Mouse (Mus musculus): Measurements from ENCODE around the gene Prkx. TPM values are rescaled to one million over a fixed set of nuclear protein-coding genes. Genes with fewer than 3 reads are reported as not detected.

Gene Prkx
- polyA plus RNA-seq, 1 experiment, result 6.4 TPM

DNA sequence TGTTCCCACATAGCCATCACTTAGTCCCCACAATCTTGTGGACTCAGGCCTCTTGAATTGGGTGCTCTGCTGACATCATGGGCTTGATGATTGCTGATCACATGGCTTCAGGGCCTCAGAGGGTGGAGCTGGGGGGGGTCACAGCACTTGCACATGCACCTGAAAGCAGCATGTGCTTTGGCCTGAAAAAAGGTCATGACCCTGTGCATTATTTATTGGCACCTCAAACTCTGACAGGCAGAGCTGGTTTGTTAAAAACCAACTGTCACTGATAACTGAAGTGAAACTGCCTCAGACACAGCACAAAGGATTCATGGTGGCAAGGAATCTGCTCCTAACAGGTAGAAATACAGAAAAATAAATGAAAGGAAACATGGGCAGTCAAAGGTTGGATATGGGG, 1.7 kb upstream of the Prkx start:
- TF ChIP-seq POLR2A (IDR thresholded peaks at IDR 0.05; ENCODE audit: low read depth, low read length) (no peak), CTCF (conservative IDR thresholded peaks at IDR 0.05; ENCODE audit: insufficient read depth, insufficient read length, low read depth, low read length) (no peak)
- Histone ChIP-seq H3K36me3 (ENCODE audit: control insufficient read depth, insufficient read depth, low read length) (no peaks in the 10 kb centered on the region), H3K27me3 (replicated peaks; ENCODE audit: control insufficient read depth, insufficient read depth, low read length) (no peaks in the 10 kb centered on the region), H3K4me3 (ENCODE audit: insufficient read depth, low read depth, low read length) (no peak overlapping the region), H3K4me1 (ENCODE audit: control insufficient read depth, insufficient read depth, low read length) (0 out of 2 replicates have a peak, but pooled peaks cover 3% of the 10 kb centered on the region), H3K27ac (ENCODE audit: insufficient read depth, low read depth, low read length) (no peak overlapping the region)
- no peak for DNase-seq

GRCm38 (mm10) chrX:77796916-77797315, 838 bp upstream of the Prkx start:
- Histone ChIP-seq H3K4me3 (ENCODE audit: insufficient read depth, low read depth, low read length) (no peak overlapping the region), H3K27me3 (replicated peaks; ENCODE audit: control insufficient read depth, insufficient read depth, low read length) (no peaks in the 10 kb centered on the region), H3K27ac (ENCODE audit: insufficient read depth, low read depth, low read length) (no peak overlapping the region), H3K36me3 (ENCODE audit: control insufficient read depth, insufficient read depth, low read length) (no peaks in the 10 kb centered on the region), H3K4me1 (ENCODE audit: control insufficient read depth, insufficient read depth, low read length) (0 out of 2 replicates have a peak, but pooled peaks cover 3% of the 10 kb centered on the region)
- no peak for TF ChIP-seq POLR2A (IDR thresholded peaks at IDR 0.05; ENCODE audit: low read depth, low read length)
- no peak for TF ChIP-seq CTCF (conservative IDR thresholded peaks at IDR 0.05; ENCODE audit: insufficient read depth, insufficient read length, low read depth, low read length)
- DNase-seq, result no peak
- 82% methylated on average over 1 of the region's 1 CpGs for WGBS

DNA sequence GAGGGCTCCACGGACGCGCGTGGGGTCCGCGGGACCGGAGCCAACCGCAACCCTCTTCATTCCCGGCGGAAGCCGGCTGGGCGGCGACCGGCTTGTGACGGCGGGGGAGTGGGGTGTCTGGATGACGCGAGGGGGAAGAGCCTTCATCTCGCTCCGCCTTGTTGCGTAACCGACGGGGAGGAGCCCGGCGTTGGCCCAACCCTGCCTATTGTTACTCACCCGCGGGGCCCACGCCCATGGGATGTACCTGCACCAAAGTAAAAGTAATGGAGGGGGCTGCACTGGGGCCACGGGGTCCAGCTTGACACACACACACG, 262 bp downstream of the Prkx start:
- 3% methylated on average over 28 of the region's 30 CpGs for WGBS
- no peaks in the 10 kb centered on the region for H3K36me3 ChIP-seq (ENCODE audit: control insufficient read depth, insufficient read depth, low read length)
- no peaks in the 10 kb centered on the region for H3K27me3 ChIP-seq (replicated peaks; ENCODE audit: control insufficient read depth, insufficient read depth, low read length)
- H3K4me3 ChIP-seq (ENCODE audit: insufficient read depth, low read depth, low read length), result peak overlapping the region; percentile 93
- H3K27ac ChIP-seq (ENCODE audit: insufficient read depth, low read depth, low read length), result peak overlapping the region; percentile 95
- TF ChIP-seq POLR2A (IDR thresholded peaks at IDR 0.05; ENCODE audit: low read depth, low read length) (peak; percentile 34), CTCF (conservative IDR thresholded peaks at IDR 0.05; ENCODE audit: insufficient read depth, insufficient read length, low read depth, low read length) (no peak)
- H3K4me1 ChIP-seq (ENCODE audit: control insufficient read depth, insufficient read depth, low read length), result 0 out of 2 replicates have a peak, but pooled peaks cover 3% of the 10 kb centered on the region
- peak; percentile 93 for DNase-seq

GRCm38 (mm10) chrX:77794962-77795857, 868 bp downstream of the Prkx start:
- under 1% methylated on average over 61 of the region's 61 CpGs for WGBS
- H3K27me3 ChIP-seq (replicated peaks; ENCODE audit: control insufficient read depth, insufficient read depth, low read length), result no peaks in the 10 kb centered on the region
- TF ChIP-seq CTCF (conservative IDR thresholded peaks at IDR 0.05; ENCODE audit: insufficient read depth, insufficient read length, low read depth, low read length), result no peak
- no peak for TF ChIP-seq POLR2A (IDR thresholded peaks at IDR 0.05; ENCODE audit: low read depth, low read length)
- H3K27ac ChIP-seq (ENCODE audit: insufficient read depth, low read depth, low read length), result peak overlapping the region; percentile 85
- peak overlapping the region; percentile 93 for H3K4me3 ChIP-seq (ENCODE audit: insufficient read depth, low read depth, low read length)
- H3K4me1 ChIP-seq (ENCODE audit: control insufficient read depth, insufficient read depth, low read length), result 0 out of 2 replicates have a peak, but pooled peaks cover 3% of the 10 kb centered on the region
- no peaks in the 10 kb centered on the region for H3K36me3 ChIP-seq (ENCODE audit: control insufficient read depth, insufficient read depth, low read length)
- DNase-seq, result peak; percentile 17

GRCm38 (mm10) chrX:77788675-77789074, 7.4 kb downstream of the Prkx start:
- Histone ChIP-seq H3K4me3 (ENCODE audit: insufficient read depth, low read depth, low read length) (no peak overlapping the region), H3K27ac (ENCODE audit: insufficient read depth, low read depth, low read length) (no peak overlapping the region), H3K27me3 (replicated peaks; ENCODE audit: control insufficient read depth, insufficient read depth, low read length) (no peaks in the 10 kb centered on the region), H3K4me1 (ENCODE audit: control insufficient read depth, insufficient read depth, low read length) (no peaks in the 10 kb centered on the region), H3K36me3 (ENCODE audit: control insufficient read depth, insufficient read depth, low read length) (no peaks in the 10 kb centered on the region; the same call in 1 of the 2 replicates)
- DNase-seq, result no peak
- TF ChIP-seq POLR2A (IDR thresholded peaks at IDR 0.05; ENCODE audit: low read depth, low read length), result no peak
- TF ChIP-seq CTCF (conservative IDR thresholded peaks at IDR 0.05; ENCODE audit: insufficient read depth, insufficient read length, low read depth, low read length), result no peak
- WGBS, result 54% methylated on average over 3 of the region's 3 CpGs

- no peak for TF ChIP-seq CTCF (conservative IDR thresholded peaks at IDR 0.05; ENCODE audit: insufficient read depth, insufficient read length, low read depth, low read length)
- no peak for TF ChIP-seq POLR2A (IDR thresholded peaks at IDR 0.05; ENCODE audit: low read depth, low read length)
- no peak overlapping the region for H3K27ac ChIP-seq (ENCODE audit: insufficient read depth, low read depth, low read length)
- H3K4me3 ChIP-seq (ENCODE audit: insufficient read depth, low read depth, low read length), result no peak overlapping the region
- H3K4me1 ChIP-seq (ENCODE audit: control insufficient read depth, insufficient read depth, low read length), result no peaks in the 10 kb centered on the region
- no peaks in the 10 kb centered on the region; the same call in 1 of the 2 replicates for H3K36me3 ChIP-seq (ENCODE audit: control insufficient read depth, insufficient read depth, low read length)
- H3K27me3 ChIP-seq (replicated peaks; ENCODE audit: control insufficient read depth, insufficient read depth, low read length), result no peaks in the 10 kb centered on the region
- no peak for DNase-seq
Measured at GRCm38 (mm10) chrX:77786354-77786753, 9.7 kb downstream of the Prkx start.

DNA sequence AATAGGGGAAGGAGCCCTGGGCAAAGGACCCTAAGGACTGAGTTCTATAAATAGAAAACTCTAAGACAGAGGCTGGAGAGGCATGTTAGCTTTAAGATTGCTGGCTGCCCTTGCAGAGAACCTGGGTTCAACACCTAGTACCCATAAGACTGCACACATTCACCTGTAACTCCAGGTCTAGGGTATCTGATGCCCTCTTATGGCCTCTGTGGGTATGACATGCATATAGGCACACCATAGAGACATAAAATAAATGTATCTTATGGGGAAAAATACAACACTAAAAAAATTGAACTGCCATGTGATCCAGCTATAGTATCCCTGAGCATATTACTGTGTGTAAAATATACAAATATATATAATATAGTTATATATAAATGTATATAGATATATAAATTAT, 18.3 kb downstream of the Prkx start:
- TF ChIP-seq CTCF (conservative IDR thresholded peaks at IDR 0.05; ENCODE audit: insufficient read depth, insufficient read length, low read depth, low read length) (no peak), POLR2A (IDR thresholded peaks at IDR 0.05; ENCODE audit: low read depth, low read length) (no peak)
- DNase-seq, result no peak
- Histone ChIP-seq H3K4me3 (ENCODE audit: insufficient read depth, low read depth, low read length) (no peak overlapping the region), H3K27ac (ENCODE audit: insufficient read depth, low read depth, low read length) (no peak overlapping the region), H3K27me3 (replicated peaks; ENCODE audit: control insufficient read depth, insufficient read depth, low read length) (no peaks in the 10 kb centered on the region), H3K36me3 (ENCODE audit: control insufficient read depth, insufficient read depth, low read length) (no peaks in the 10 kb centered on the region), H3K4me1 (ENCODE audit: control insufficient read depth, insufficient read depth, low read length) (no peaks in the 10 kb centered on the region)
